24 mouse cellular contexts compared by ENCODE assay signal in the genomic region with DNA sequence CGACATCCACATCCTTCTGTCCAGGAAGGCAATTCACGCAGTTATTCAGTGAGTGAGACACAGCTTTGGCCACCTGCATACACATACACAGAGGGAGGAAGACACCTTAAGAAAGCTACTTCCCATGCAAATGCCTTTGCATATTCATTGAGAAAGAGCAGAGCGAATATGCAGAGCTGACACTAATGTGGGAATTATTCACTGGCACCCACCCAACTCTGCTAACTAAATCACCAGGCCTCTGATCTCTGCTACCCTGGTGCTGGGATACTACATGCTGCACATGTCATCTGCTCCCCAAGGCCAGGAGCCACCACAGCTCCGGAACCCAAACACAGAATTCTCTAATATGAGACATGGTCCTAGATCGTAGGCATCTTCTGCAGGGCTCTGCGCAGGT.
DNase-seq lines count a peak whose midpoint lies in the region; ATAC-seq lines count a peak whose summit lies in the region.
"Had no signal": no experiment of that assay in that cellular context is flagged by ENCODE, and none has a peak within 500 bp of the region (broad histone marks: within the 10 kb centered on the region; RNA-seq: fewer than 3 reads in every experiment).

No protein-coding gene starts in this region.

- ATAC-seq in forebrain, embryonic 16.5 days, result peak; percentile 47
- ATAC-seq in forebrain, embryonic 15.5 days (replicated peaks), result no peak
- ATAC-seq: hindbrain, embryonic 16.5 days; intestine, embryonic 15.5 days had no signal

- H3K36me3 ChIP-seq in forebrain, embryonic 16.5 days (ENCODE audit: control insufficient read depth, insufficient read depth), result no peaks in the 10 kb centered on the region
- H3K36me3 ChIP-seq in forebrain, embryonic 15.5 days, result no peaks in the 10 kb centered on the region
- H3K36me3 ChIP-seq: hindbrain, embryonic 13.5 days; intestine, embryonic 15.5 days had no signal

- WGBS in forebrain, embryonic 16.5 days, result 77% methylated on average over 6 of the region's 6 CpGs
- WGBS in forebrain, embryonic 15.5 days, result 81% methylated on average over 6 of the region's 6 CpGs

- H3K27ac ChIP-seq in forebrain, embryonic 16.5 days (ENCODE audit: low read length), result no peak overlapping the region
- H3K27ac ChIP-seq in forebrain, embryonic 15.5 days (replicated peaks), result no peak overlapping the region
- H3K27ac ChIP-seq: embryonic facial prominence, embryonic 12.5 days; heart, embryonic 15.5 days; hindbrain, embryonic 10.5 days; hindbrain, embryonic 13.5 days; intestine, embryonic 15.5 days had no signal

- DNase-seq in adrenal gland, postnatal 14 days, result peak; percentile 17
- DNase-seq in adrenal gland, postnatal 25 days, result no peak
- peak; percentile 41 for DNase-seq in kidney, postnatal 14 days
- no peak for DNase-seq in kidney, adult 18-20 months
- DNase-seq in R1 (ENCODE audit: low read depth, low spot score), result peak; percentile 21
- DNase-seq in urinary bladder, adult 2 months (ENCODE audit: low spot score), result no peak
- DNase-seq: adrenal gland, postnatal 10 days; cerebellum, adult 18-20 months; cerebellum, adult 9-10 months; cerebellum, postnatal 14 days; gastrocnemius, postnatal 25 days; heart, adult 18-20 months; heart, postnatal 10 days; heart, postnatal 36 days had no signal

- no peaks in the 10 kb centered on the region for H3K9me3 ChIP-seq in forebrain, embryonic 16.5 days (ENCODE audit: control insufficient read depth, low read length)
- H3K9me3 ChIP-seq in forebrain, embryonic 15.5 days, result no peaks in the 10 kb centered on the region
- H3K9me3 ChIP-seq: embryonic facial prominence, embryonic 12.5 days; heart, embryonic 12.5 days; heart, embryonic 15.5 days; hindbrain, embryonic 10.5 days; hindbrain, embryonic 13.5 days; intestine, embryonic 15.5 days had no signal

- no peaks in the 10 kb centered on the region for H3K27me3 ChIP-seq in forebrain, embryonic 16.5 days (replicated peaks; ENCODE audit: control insufficient read depth, insufficient read depth, low read length)
- no peaks in the 10 kb centered on the region for H3K27me3 ChIP-seq in forebrain, embryonic 15.5 days
- H3K27me3 ChIP-seq: embryonic facial prominence, embryonic 12.5 days; heart, embryonic 12.5 days; heart, embryonic 15.5 days; hindbrain, embryonic 13.5 days; intestine, embryonic 15.5 days had no signal

- H3K4me1 ChIP-seq in forebrain, embryonic 16.5 days (replicated peaks; ENCODE audit: control insufficient read depth, insufficient read depth, low read length), result peaks cover 3% of the 10 kb centered on the region; the same call in 1 of the 2 replicates
- H3K4me1 ChIP-seq in forebrain, embryonic 15.5 days, result peaks cover 2% of the 10 kb centered on the region; the same call in 1 of the 2 replicates
- H3K4me1 ChIP-seq: embryonic facial prominence, embryonic 12.5 days; heart, embryonic 15.5 days; hindbrain, embryonic 13.5 days; intestine, embryonic 15.5 days had no signal

- H3K4me2 ChIP-seq in forebrain, embryonic 16.5 days (ENCODE audit: low read length), result no peak overlapping the region
- H3K4me2 ChIP-seq in forebrain, embryonic 15.5 days (replicated peaks), result no peak overlapping the region
- H3K4me2 ChIP-seq: embryonic facial prominence, embryonic 12.5 days; heart, embryonic 12.5 days; heart, embryonic 15.5 days; hindbrain, embryonic 13.5 days; intestine, embryonic 15.5 days had no signal

- no peak overlapping the region for H3K4me3 ChIP-seq in forebrain, embryonic 16.5 days (replicated peaks; ENCODE audit: low read length)
- no peak overlapping the region for H3K4me3 ChIP-seq in forebrain, embryonic 15.5 days
- H3K4me3 ChIP-seq: embryonic facial prominence, embryonic 12.5 days; erythroblast, embryonic 14.5 days; heart, embryonic 12.5 days; heart, embryonic 15.5 days; hindbrain, embryonic 10.5 days; hindbrain, embryonic 13.5 days; intestine, embryonic 15.5 days had no signal

- no peak overlapping the region for H3K9ac ChIP-seq in forebrain, embryonic 16.5 days (replicated peaks; ENCODE audit: low read depth, low read length)
- no peak overlapping the region for H3K9ac ChIP-seq in forebrain, embryonic 15.5 days (replicated peaks)
- H3K9ac ChIP-seq: embryonic facial prominence, embryonic 12.5 days; heart, embryonic 12.5 days; heart, embryonic 15.5 days; hindbrain, embryonic 13.5 days; intestine, embryonic 15.5 days had no signal

Comparison
In these comparisons a context has a peak if more than half of its experiments do, and no peak if none do; other contexts are left out.
1. DNase-seq: peak in adrenal gland, postnatal 14 days (single experiment), kidney, postnatal 14 days (single experiment) and R1 (single experiment); none in adrenal gland, postnatal 25 days (single experiment), kidney, adult 18-20 months (single experiment) and urinary bladder, adult 2 months (single experiment).